Mouse (Mus musculus) Patski (cell line): ENCODE measurements at regions not wholly inside any gene's neighbourhood (a gene's known extent, or its start where the extent isn't known, plus 50 kb on each side); places are given as distances from the start of the nearest gene placed in this dataset.

Experiments
- ATAC-seq: fragments of 100-300 bp; one replicate; pipeline ENCODE4 v1.8.0; 2021
- CTCF ChIA-PET: fragments of 350-600 bp; sonication (Branson Sonifier 250); formaldehyde crosslinking; loops from one replicate; lab custom pipeline; 2022; ENCODE audit warnings: inconsistent platforms; lab: Charles Lee
- POLR2A ChIA-PET: fragments of 350-600 bp; sonication (Branson Sonifier 250); formaldehyde crosslinking; loops from one replicate; lab custom pipeline; 2022; ENCODE audit warnings: antibody characterized with exemption, inconsistent platforms; lab: Charles Lee
- DNase-seq: peaks from one replicate; pipeline ENCODE4 v3.0.0-alpha.2; 2011; ENCODE audit warnings: low read depth, low spot score
- H3K27me3 ChIP-seq: fragments of 371-371 bp; one replicate; pipeline ENCODE4 v1.5.1; 2021
- CTCF ChIP-seq: fragments of 100-300 bp; IDR thresholded peaks from one replicate; pipeline ENCODE4 v1.5.1; 2021
- in situ Hi-C: fragments of 300-500 bp; cut with MboI; formaldehyde crosslinking; loops from 3 replicates; pipeline ENCODE4 v1.11.1; 2018; ENCODE audit warnings: low pct_unique_long_range_greater_than_20kb, mixed read lengths

DNA sequence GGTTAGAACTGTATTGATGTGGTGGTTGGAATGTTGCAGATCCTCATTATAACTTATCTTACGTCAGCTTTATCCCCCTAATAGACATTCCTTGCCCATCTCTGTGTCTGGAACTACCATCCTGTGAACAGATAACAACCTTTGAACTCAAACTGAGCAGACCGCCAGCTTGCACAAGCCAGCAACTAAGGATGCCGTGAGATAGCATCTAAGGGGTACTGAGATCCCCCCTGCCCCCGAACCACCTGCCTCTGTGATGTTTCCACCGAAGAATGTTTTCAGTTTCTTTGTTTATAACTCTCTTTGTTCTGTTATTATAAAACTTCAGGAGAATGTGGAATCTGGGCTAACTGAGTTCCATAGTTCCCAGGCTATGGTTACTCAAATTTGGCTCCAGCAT, 151.3 kb downstream of the Chic2 start:
- no peaks in the 10 kb centered on the region for H3K27me3 ChIP-seq
- ChIA-PET POLR2A (no interaction called here), CTCF (no interaction called here)
- DNase-seq (no peak), ATAC-seq (no peak)
- no peak for TF ChIP-seq CTCF
- in situ Hi-C loops, result loop anchor here (5.0 kb wide), 1 partner anchor 66 kb away; no protein-coding TSS in a partner anchor

DNA sequence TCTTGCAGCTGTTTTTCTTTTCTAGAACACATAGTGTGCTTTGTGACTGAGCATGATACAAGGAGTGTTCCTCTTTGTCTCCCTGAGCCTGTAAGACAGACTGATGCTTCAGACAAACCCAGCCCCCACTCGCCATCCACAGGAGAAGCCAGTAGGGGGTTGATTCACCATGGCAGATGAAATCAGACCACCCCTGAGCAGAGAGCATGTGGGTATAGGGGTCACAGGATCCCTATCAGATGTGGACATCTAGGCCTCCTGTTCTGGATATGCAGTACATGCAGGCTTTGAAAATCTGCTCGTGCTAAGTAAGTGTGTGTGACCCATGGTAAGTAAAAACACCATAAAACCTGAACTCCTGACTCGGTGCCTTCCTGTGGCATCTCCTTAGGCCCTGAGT, 153.0 kb downstream of the Chic2 start:
- H3K27me3 ChIP-seq, result no peaks in the 10 kb centered on the region
- in situ Hi-C loops, result loop anchor here (5.0 kb wide), 1 partner anchor 64 kb away; no protein-coding TSS in a partner anchor
- DNase-seq (no peak), ATAC-seq (no peak)
- POLR2A ChIA-PET, result no interaction called here
- CTCF ChIA-PET, result no interaction called here
- TF ChIP-seq CTCF, result no peak

DNA sequence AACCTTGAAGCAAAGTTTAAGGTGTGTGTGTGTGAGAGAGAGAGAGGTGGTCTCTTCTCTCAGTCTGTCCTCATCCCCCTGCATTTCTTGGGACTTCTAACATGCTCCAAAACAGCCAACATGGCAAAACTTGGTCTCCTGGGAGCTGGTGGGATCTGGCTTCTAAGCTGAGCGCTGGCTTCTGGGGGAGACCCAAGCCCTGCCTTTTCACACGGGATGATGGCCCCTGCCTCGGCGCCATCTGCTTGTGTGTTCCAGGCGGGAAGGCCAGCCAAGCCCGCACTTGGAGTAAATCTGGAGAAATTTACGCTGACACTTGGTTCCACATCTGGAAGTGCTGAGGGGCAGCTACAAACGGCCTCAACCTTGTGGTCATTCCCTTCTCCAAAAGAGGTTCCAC, 155.6 kb downstream of the Chic2 start:
- H3K27me3 ChIP-seq, result no peaks in the 10 kb centered on the region
- no peak for TF ChIP-seq CTCF
- POLR2A ChIA-PET, result no interaction called here
- CTCF ChIA-PET, result no interaction called here
- in situ Hi-C loops, result no loop called here
- DNase-seq (no peak), ATAC-seq (no peak)

DNA sequence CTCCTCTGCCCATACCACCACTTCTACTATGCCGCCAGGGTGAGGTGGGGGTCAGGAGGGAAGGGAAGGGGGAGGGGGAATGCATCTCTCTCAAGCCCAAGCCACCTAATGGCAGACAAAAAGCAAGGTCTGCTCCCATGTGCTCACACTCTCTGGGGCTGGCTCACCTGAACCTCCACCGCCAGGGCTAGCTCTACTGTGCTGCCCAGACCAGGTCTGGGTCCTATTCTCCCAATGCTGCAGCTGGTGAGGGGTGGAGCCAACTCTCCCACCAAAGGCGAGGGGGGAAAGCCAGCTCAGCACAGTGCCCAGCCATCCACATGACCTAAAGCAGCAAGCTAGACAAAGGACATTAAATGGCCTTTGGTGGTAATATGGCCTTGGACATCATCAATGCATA, 158.6 kb downstream of the Chic2 start:
- ChIA-PET CTCF (interaction anchor here (0.9 to 1.4 kb wide), 2 partner anchors 16 to 17 kb away, joined by 3 read pairs; no protein-coding TSS in a partner anchor), POLR2A (interaction anchor here (0.6 to 1.0 kb wide), 2 partner anchors 26 to 257 kb away, joined by 3 to 4 read pairs; no protein-coding TSS in a partner anchor)
- no peaks in the 10 kb centered on the region for H3K27me3 ChIP-seq
- no peak for TF ChIP-seq CTCF
- ATAC-seq (no peak), DNase-seq (no peak)
- in situ Hi-C loops, result no loop called here

DNA sequence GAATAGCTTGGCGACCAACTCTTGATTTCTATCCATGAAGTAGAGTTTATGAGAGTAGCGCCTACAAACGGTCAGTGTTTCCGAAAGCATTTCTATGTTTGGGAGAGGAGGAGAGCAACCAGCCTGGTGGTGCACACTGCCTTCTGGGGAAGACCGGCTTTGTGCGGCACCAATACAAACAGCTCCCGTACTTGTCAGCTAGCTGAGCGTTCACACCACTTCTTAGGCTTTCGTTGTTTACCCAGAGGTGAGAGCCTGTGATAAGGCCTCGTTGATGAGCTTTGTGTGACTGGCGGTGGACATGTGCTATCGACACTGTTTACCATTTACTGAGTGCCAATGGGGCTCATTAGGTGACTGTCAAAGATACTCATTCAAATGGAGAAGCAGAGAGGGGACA, 162.0 kb downstream of the Chic2 start:
- DNase-seq, result no peak
- in situ Hi-C loops, result no loop called here
- TF ChIP-seq CTCF, result no peak
- CTCF ChIA-PET, result interaction anchor here (1.3 to 1.5 kb wide), 2 partner anchors 9 to 11 kb away, joined by 3 to 4 read pairs; no protein-coding TSS in a partner anchor
- no peaks in the 10 kb centered on the region for H3K27me3 ChIP-seq
- POLR2A ChIA-PET, result no interaction called here
- ATAC-seq, result no peak

DNA sequence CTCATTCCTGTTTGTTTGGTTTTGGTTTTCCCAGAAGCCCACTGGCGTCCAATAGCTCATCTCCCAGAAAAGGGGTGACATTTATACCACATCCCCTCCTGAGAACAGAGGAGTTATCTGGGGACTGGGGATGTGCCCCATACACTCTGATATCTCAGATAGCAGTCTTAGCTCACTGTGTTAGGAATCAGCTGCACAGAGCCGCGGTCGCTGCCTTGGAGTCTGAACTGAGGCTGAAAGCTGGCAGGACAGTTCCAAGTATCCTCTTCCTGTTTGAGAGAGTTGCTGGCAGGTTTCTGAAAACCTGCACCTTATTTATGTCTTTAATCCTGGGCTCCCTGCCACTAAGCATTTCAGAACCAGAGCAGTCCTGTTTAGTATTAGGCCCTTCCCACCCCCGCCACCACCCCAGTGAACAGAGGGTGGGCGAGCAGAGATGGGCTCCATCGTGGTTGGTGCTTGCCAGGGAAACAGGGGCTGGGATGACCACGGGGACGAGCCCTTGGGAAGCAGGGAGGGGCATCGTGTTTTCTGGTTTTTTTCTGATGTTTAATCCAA, 163.8 kb downstream of the Chic2 start:
- no peaks in the 10 kb centered on the region for H3K27me3 ChIP-seq
- ATAC-seq, result no peak
- no peak for DNase-seq
- TF ChIP-seq CTCF, result no peak
- CTCF ChIA-PET, result interaction anchor here (0.9 to 1.0 kb wide), 2 partner anchors 11 to 13 kb away, joined by 3 read pairs; no protein-coding TSS in a partner anchor
- in situ Hi-C loops, result no loop called here
- POLR2A ChIA-PET, result no interaction called here

DNA sequence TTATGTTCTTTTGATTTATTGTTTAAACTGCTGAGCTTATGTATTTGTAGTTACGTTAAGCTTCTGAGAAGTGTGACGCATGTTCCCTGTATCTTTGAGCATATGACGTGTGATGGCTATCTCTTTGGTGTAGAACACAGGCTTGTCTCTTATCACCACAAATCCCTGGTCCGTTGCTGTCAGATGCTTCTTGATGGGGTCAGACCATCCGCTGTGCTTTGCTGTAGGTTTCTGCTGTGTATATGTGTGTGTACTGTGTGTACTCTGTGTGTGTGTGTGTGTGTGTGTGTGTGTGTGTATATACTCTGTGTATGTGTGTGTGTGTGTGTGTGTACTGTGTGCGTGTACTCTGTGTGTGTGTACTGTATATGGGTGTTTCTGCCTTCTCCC, 164.5 kb downstream of the Chic2 start:
- no peak for TF ChIP-seq CTCF
- no peaks in the 10 kb centered on the region for H3K27me3 ChIP-seq
- in situ Hi-C loops, result no loop called here
- POLR2A ChIA-PET, result no interaction called here
- CTCF ChIA-PET, result interaction anchor here (0.9 to 1.0 kb wide), 2 partner anchors 10 to 12 kb away, joined by 3 read pairs; no protein-coding TSS in a partner anchor
- ATAC-seq (no peak), DNase-seq (no peak)

DNA sequence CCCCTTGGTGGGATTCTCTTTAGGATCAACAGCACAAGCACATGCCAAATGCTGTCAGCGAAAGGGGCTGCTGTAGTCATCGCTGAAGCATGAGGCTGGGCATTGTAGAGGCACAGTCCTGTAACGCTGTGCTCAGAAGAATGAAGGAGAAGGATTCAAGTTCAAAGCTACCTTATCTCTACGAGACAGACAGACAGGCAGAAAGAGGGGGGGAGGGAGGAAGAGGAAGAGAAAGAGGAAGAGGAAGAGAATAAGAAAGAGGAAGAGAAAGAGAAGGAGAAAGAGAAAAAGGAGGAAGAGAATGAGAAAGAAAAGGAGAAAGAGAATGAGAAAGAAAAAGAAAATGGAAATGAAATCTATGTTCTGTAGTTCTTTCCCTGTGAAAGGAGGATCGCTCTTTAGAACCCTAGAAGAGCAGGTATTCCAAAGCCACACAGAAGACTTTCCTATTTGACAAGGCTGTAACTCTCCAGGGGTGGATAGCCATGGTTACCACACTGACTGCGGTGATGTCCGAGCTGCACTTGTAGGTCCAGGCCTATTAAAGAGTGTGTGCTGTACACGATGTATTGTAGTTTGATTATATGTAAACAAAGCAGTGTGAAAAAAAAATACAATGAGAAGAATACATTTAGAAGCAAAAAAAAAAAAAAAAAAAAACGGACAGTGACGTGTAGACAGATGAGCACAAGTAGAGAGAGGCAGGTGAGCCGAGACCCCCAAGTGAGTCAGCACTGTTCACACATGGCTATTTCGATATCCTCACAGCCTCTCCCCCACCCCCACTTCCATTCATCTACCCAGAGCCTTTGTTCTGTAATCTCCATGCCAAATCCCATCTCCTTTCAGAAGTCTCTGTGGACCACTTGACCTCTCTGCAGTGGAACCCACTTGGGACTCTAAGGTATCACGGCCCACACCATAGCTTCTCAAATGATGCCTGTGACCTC, 165.2 kb downstream of the Chic2 start:
- TF ChIP-seq CTCF, result no peak
- POLR2A ChIA-PET, result interaction anchor here (0.7 kb wide), 1 partner anchor 615 kb away, joined by 8 read pairs; no protein-coding TSS in a partner anchor
- DNase-seq, result no peak
- H3K27me3 ChIP-seq, result no peaks in the 10 kb centered on the region
- CTCF ChIA-PET, result interaction anchor here (0.9 kb wide), 1 partner anchor 10 kb away, joined by 3 read pairs; no protein-coding TSS in a partner anchor
- no peak for ATAC-seq
- in situ Hi-C loops, result no loop called here

DNA sequence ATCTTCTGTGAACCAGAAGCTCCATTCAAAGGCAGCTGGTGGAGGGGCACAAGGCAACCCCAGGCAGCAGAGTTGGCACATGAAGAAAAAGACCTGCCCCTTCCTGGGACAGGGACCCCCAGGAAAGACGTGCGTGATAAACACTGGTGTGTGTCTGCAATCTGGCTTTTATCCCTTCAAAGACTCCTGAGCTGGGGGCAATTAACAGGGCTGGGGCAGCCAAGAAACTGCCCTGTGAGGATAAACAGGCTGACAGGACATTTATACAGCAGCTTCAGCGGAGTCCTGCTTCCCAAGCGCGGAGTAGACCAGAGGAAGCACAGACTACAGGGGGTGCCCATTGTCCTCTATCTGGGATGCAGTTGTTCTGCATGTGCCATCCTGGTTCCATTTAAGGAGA, 167.0 kb downstream of the Chic2 start:
- in situ Hi-C loops, result no loop called here
- DNase-seq, result no peak
- CTCF ChIA-PET, result no interaction called here

DNA sequence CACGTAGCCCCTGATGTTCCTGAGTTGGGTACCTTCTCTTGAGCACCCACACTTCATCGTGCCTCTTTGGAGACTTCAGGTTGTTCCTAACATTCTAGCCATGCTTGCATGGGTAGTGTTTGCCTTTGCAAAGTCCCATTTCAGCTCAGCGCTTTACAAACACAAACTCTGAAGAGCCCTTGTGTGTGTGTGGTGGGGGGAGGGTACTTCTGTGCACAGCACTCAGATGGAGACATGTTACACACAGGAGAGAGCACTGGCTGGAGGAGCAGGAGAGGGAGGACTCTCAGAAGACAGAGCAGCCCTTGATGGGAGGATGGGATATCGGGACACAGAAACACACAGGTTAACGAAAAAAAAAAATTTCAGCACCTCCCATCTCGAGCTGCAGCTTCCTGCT, 167.4 kb downstream of the Chic2 start:
- DNase-seq (no peak), ATAC-seq (no peak)
- ChIA-PET POLR2A (no interaction called here), CTCF (interaction anchor here (1.8 kb wide), 1 partner anchor 11 kb away, joined by 5 read pairs; no protein-coding TSS in a partner anchor)
- H3K27me3 ChIP-seq, result no peaks in the 10 kb centered on the region
- in situ Hi-C loops, result no loop called here
- TF ChIP-seq CTCF, result no peak

More for the DNA sequence above, 167.0 kb downstream of the Chic2 start:
- POLR2A ChIA-PET, result no interaction called here
- no peaks in the 10 kb centered on the region for H3K27me3 ChIP-seq
- no peak for ATAC-seq
- no peak for TF ChIP-seq CTCF
